11 mouse cellular contexts compared by ENCODE assay signal in genomic region chr8:72162821-72163220, GRCm38 (mm10). TPM values are rescaled to one million over a fixed set of nuclear protein-coding genes. Genes with fewer than 3 reads are reported as not detected.
DNase-seq lines count a peak whose midpoint lies in the region; ATAC-seq and TF ChIP-seq lines count a peak whose summit lies in the region.
"Had no signal": no experiment of that assay in that cellular context is flagged by ENCODE, and none has a peak within 500 bp of the region (broad histone marks: within the 10 kb centered on the region; RNA-seq: fewer than 3 reads in every experiment).

No protein-coding gene starts in this region.

- H3K4me3 ChIP-seq in kidney, embryonic 15.5 days (replicated peaks): peak overlapping the region; percentile 93
- no peak overlapping the region for H3K4me3 ChIP-seq in intestine, postnatal 0 days (ENCODE audit: low read depth, low read length)
- 0 out of 2 replicates have a peak overlapping the region, but pooled peaks have one; percentile 7 for H3K4me3 ChIP-seq in small intestine, adult 2 months (ENCODE audit: low read depth, low read length)

- intact Hi-C loops in gastrocnemius, postnatal 14 days (cut with DNase I; ENCODE audit: low total_unique reads): no loop called here

- peaks cover 26% of the 10 kb centered on the region for H3K4me1 ChIP-seq in kidney, embryonic 15.5 days
- H3K4me1 ChIP-seq in intestine, postnatal 0 days (replicated peaks; ENCODE audit: control insufficient read depth, insufficient read depth, low read length): peaks cover 8% of the 10 kb centered on the region
- peaks cover 18% of the 10 kb centered on the region; the same call in 1 of the 2 replicates for H3K4me1 ChIP-seq in small intestine, adult 2 months (ENCODE audit: control insufficient read depth, insufficient read depth, insufficient read length, low read length)

- H3K4me2 ChIP-seq in kidney, embryonic 15.5 days: peak overlapping the region; percentile 81
- H3K4me2 ChIP-seq in intestine, postnatal 0 days (replicated peaks; ENCODE audit: low read depth): peak overlapping the region; percentile 84

- H3K27me3 ChIP-seq in kidney, embryonic 15.5 days: no peaks in the 10 kb centered on the region
- H3K27me3 ChIP-seq in intestine, postnatal 0 days (replicated peaks; ENCODE audit: control insufficient read depth, insufficient read depth, low read length): no peaks in the 10 kb centered on the region
- no peaks in the 10 kb centered on the region for H3K27me3 ChIP-seq in small intestine, adult 2 months (ENCODE audit: control insufficient read depth, insufficient read depth, low read length)

- no peak overlapping the region for H3K27ac ChIP-seq in kidney, embryonic 15.5 days
- H3K27ac ChIP-seq in intestine, postnatal 0 days (ENCODE audit: low read depth, low read length): no peak overlapping the region
- H3K27ac ChIP-seq in small intestine, adult 2 months (ENCODE audit: insufficient read depth, low read depth, low read length): peak overlapping the region; percentile 94

- no peaks in the 10 kb centered on the region for H3K9me3 ChIP-seq in kidney, embryonic 15.5 days (replicated peaks)
- H3K9me3 ChIP-seq in intestine, postnatal 0 days (ENCODE audit: control insufficient read depth): no peaks in the 10 kb centered on the region

- H3K36me3 ChIP-seq in kidney, embryonic 15.5 days: peaks cover 43% of the 10 kb centered on the region
- H3K36me3 ChIP-seq in intestine, postnatal 0 days (ENCODE audit: control insufficient read depth, insufficient read depth): no peaks in the 10 kb centered on the region
- H3K36me3 ChIP-seq in small intestine, adult 2 months (ENCODE audit: control insufficient read depth, insufficient read depth, low read length): peaks cover 7% of the 10 kb centered on the region

- TF ChIP-seq CTCF in intestine, postnatal 0 days (IDR thresholded peaks at IDR 0.05; ENCODE audit: low read depth): no peak
- TF ChIP-seq CTCF in small intestine, adult 2 months (IDR thresholded peaks at IDR 0.05; ENCODE audit: extremely low read depth, insufficient read length, insufficient replicate concordance, low read depth, low read length): no peak

- no peak for TF ChIP-seq POLR2A in small intestine, adult 2 months (IDR thresholded peaks at IDR 0.05; ENCODE audit: low read depth, low read length)

- DNase-seq in kidney, adult 9 months: no peak
- no peak for DNase-seq in adrenal gland, postnatal 14 days
- DNase-seq in gastrocnemius, postnatal 14 days: no peak
- no peak for DNase-seq in gastrocnemius, adult 18-20 months (ENCODE audit: low spot score)
- DNase-seq: kidney, postnatal 36 days; lung, adult 2 months had no signal

- H3K9ac ChIP-seq in kidney, embryonic 15.5 days: 0 out of 2 replicates have a peak overlapping the region, but pooled peaks have one; percentile 91
- H3K9ac ChIP-seq in intestine, postnatal 0 days (ENCODE audit: low read depth, low read length): no peak overlapping the region

- ATAC-seq in kidney, embryonic 15.5 days (replicated peaks; ENCODE audit: low FRiP score): no peak
- ATAC-seq in activated CD4-positive, CD25-positive, alpha-beta regulatory T cell, adult 4 months: peak; percentile 4
- ATAC-seq in intestine, postnatal 0 days: no peak

RNA-seq across cellular contexts. Expression of gene Rab8a, which starts 1.8 kb away (rescaled TPM):
- polyA plus RNA-seq in kidney, embryonic 15.5 days (2015; fragmentation: Nextera tagmentation; extraction: Ambion mirVana): 126 and 128 TPM in 2 replicates
- 100 to 1,000 TPM; 159 to 162 TPM for polyA plus RNA-seq in activated CD4-positive, CD25-positive, alpha-beta regulatory T cell, adult 4 months (2017; shearing (Covaris generic))
- polyA plus RNA-seq in intestine, postnatal 0 days (2015; fragmentation: Nextera tagmentation; extraction: Ambion mirVana): 165 and 177 TPM in 2 replicates
- 22.5 and 58.9 TPM in 2 replicates for polyA plus RNA-seq in small intestine, adult 2 months (2012; rRNA removed)
- total RNA-seq in adrenal gland, postnatal 14 days (2021): 64.5 and 66.1 TPM in 2 replicates
- 10 to 100 TPM; 17.4 to 18.7 TPM for total RNA-seq in gastrocnemius, postnatal 14 days (2021)
- 10 to 100 TPM in 1 of 2 experiments, 1 to 10 TPM in 1; 8.9 to 10.6 TPM for total RNA-seq in gastrocnemius, adult 18-20 months (2021)

RNA-seq across cellular contexts. Expression of gene Hsh2d, which starts 26.6 kb away (rescaled TPM):
- polyA plus RNA-seq in kidney, embryonic 15.5 days (2015; fragmentation: Nextera tagmentation; extraction: Ambion mirVana): 0.08 TPM in 1 of 2 replicates, not detected in the other
- 10 to 100 TPM; 22.2 to 29.1 TPM for polyA plus RNA-seq in activated CD4-positive, CD25-positive, alpha-beta regulatory T cell, adult 4 months (2017; shearing (Covaris generic))
- polyA plus RNA-seq in intestine, postnatal 0 days (2015; fragmentation: Nextera tagmentation; extraction: Ambion mirVana): 3.6 and 4.0 TPM in 2 replicates
- polyA plus RNA-seq in small intestine, adult 2 months (2012; rRNA removed): 1.4 and 3.3 TPM in 2 replicates
- total RNA-seq in adrenal gland, postnatal 14 days (2021): 0.94 TPM in 1 of 2 replicates, not detected in the other
- not detected for total RNA-seq in gastrocnemius, postnatal 14 days (2021)
- not detected for total RNA-seq in gastrocnemius, adult 18-20 months (2021)

RNA-seq across cellular contexts. Expression of gene Tpm4, which starts 28.0 kb away (rescaled TPM):
- polyA plus RNA-seq in kidney, embryonic 15.5 days (2015; fragmentation: Nextera tagmentation; extraction: Ambion mirVana): 770 and 775 TPM in 2 replicates
- polyA plus RNA-seq in activated CD4-positive, CD25-positive, alpha-beta regulatory T cell, adult 4 months (2017; shearing (Covaris generic)): 100 to 1,000 TPM; 291 to 296 TPM
- 277 and 300 TPM in 2 replicates for polyA plus RNA-seq in intestine, postnatal 0 days (2015; fragmentation: Nextera tagmentation; extraction: Ambion mirVana)
- polyA plus RNA-seq in small intestine, adult 2 months (2012; rRNA removed): 19.1 and 27.3 TPM in 2 replicates
- 286 and 295 TPM in 2 replicates for total RNA-seq in adrenal gland, postnatal 14 days (2021)
- total RNA-seq in gastrocnemius, postnatal 14 days (2021): 10 to 100 TPM; 76.3 to 97.2 TPM
- 10 to 100 TPM; 23.8 to 42.5 TPM for total RNA-seq in gastrocnemius, adult 18-20 months (2021)

RNA-seq across cellular contexts. Expression of gene Cib3, which starts 49.8 kb away (rescaled TPM):
- not detected in 2 replicates for polyA plus RNA-seq in kidney, embryonic 15.5 days (2015; fragmentation: Nextera tagmentation; extraction: Ambion mirVana)
- under 1 TPM; 0.46 to 0.51 TPM for polyA plus RNA-seq in activated CD4-positive, CD25-positive, alpha-beta regulatory T cell, adult 4 months (2017; shearing (Covaris generic))
- polyA plus RNA-seq in intestine, postnatal 0 days (2015; fragmentation: Nextera tagmentation; extraction: Ambion mirVana): 0.16 and 0.27 TPM in 2 replicates
- not detected in 2 replicates for polyA plus RNA-seq in small intestine, adult 2 months (2012; rRNA removed)
- total RNA-seq in adrenal gland, postnatal 14 days (2021): not detected in 2 replicates
- total RNA-seq in gastrocnemius, postnatal 14 days (2021): not detected
- total RNA-seq in gastrocnemius, adult 18-20 months (2021): not detected
- polyA plus RNA-seq: heart, postnatal 0 days had no signal

RNA-seq across cellular contexts. Expression of gene Gm11034, which starts 50.6 kb away (rescaled TPM):
- not detected in 2 replicates for polyA plus RNA-seq in kidney, embryonic 15.5 days (2015; fragmentation: Nextera tagmentation; extraction: Ambion mirVana)
- not detected for polyA plus RNA-seq in activated CD4-positive, CD25-positive, alpha-beta regulatory T cell, adult 4 months (2017; shearing (Covaris generic))
- polyA plus RNA-seq in intestine, postnatal 0 days (2015; fragmentation: Nextera tagmentation; extraction: Ambion mirVana): not detected in 2 replicates
- polyA plus RNA-seq in small intestine, adult 2 months (2012; rRNA removed): not detected in 2 replicates
- not detected in 2 replicates for total RNA-seq in adrenal gland, postnatal 14 days (2021)
- total RNA-seq in gastrocnemius, postnatal 14 days (2021): not detected
- not detected for total RNA-seq in gastrocnemius, adult 18-20 months (2021)
- polyA plus RNA-seq: heart, postnatal 0 days; lung, adult 2 months had no signal
